Mouse (Mus musculus) liver, adult 2 months (tissue): ENCODE measurements around the gene Rph3al.

ENCODE experiments used
- CTCF ChIP-seq: fragments of 200-500 bp; IDR thresholded peaks from 2 replicates; pipeline ENCODE4 v1.5.1; 2011; ENCODE audit warnings: low read depth, low read length, control low read depth
- POLR2A ChIP-seq: fragments of 200-500 bp; IDR thresholded peaks from 2 replicates; pipeline ENCODE4 v1.6.1; 2011; ENCODE audit warnings: low read length, control low read depth; ENCODE audit not compliant: insufficient read depth; ENCODE audit errors: extremely low read depth

GRCm38 (mm10) chr11:75836240-75836610 lies 102.0 kb downstream of the Rph3al start:
- TF ChIP-seq CTCF, result no peak
- no peak for TF ChIP-seq POLR2A
